Mouse (Mus musculus) hindbrain, embryonic 16.5 days (tissue): Measurements from ENCODE around the gene Rap1gds1. TPM values are rescaled to one million over a fixed set of nuclear protein-coding genes. Genes with fewer than 3 reads are reported as not detected.
A peak's percentile ranks its signal among the peaks of the same experiment; 100 is the strongest.

Experiments used
- ATAC-seq: fragments of 200-750 bp; cut with Nextera tagmentation; 2 replicates; pipeline ENCODE4 v1.8.0; 2017; ENCODE audit warnings: moderate TSS enrichment, moderate library complexity
- H3K27ac ChIP-seq: fragments of 300-500 bp; sonication (generic); 2 replicates; pipeline ENCODE4 v1.5.1; 2014; ENCODE audit warnings: low read depth, mild to moderate bottlenecking, control low read depth, low read length, moderate library complexity
- H3K27me3 ChIP-seq: fragments of 300-500 bp; sonication (generic); replicated peaks from 2 replicates; pipeline ENCODE4 v1.6.1; 2014; ENCODE audit warnings: low read length; ENCODE audit not compliant: control insufficient read depth, insufficient read depth
- H3K36me3 ChIP-seq: fragments of 300-500 bp; sonication (generic); 2 replicates; pipeline ENCODE4 v1.6.1; 2014; ENCODE audit warnings: mild to moderate bottlenecking, low read length, moderate library complexity, mixed read lengths; ENCODE audit not compliant: control insufficient read depth, insufficient read depth
- H3K4me1 ChIP-seq: fragments of 300-500 bp; sonication (generic); 2 replicates; pipeline ENCODE4 v1.6.1; 2014; ENCODE audit warnings: low read depth, low read length; ENCODE audit not compliant: control insufficient read depth, insufficient read depth
- H3K4me2 ChIP-seq: fragments of 300-500 bp; sonication (generic); 2 replicates; pipeline ENCODE4 v1.6.1; 2014; ENCODE audit warnings: mild to moderate bottlenecking, low read length, control low read depth, moderate library complexity
- H3K4me3 ChIP-seq: fragments of 300-500 bp; sonication (generic); 2 replicates; pipeline ENCODE4 v1.5.1; 2014; ENCODE audit warnings: mild to moderate bottlenecking, low read length, control low read depth, moderate library complexity
- H3K9ac ChIP-seq: fragments of 300-500 bp; sonication (generic); 2 replicates; pipeline ENCODE4 v1.6.1; 2014; ENCODE audit warnings: low read depth, mild to moderate bottlenecking, control low read depth, low read length, moderate library complexity
- H3K9me3 ChIP-seq: fragments of 300-500 bp; sonication (generic); 2 replicates; pipeline ENCODE4 v1.6.1; 2014; ENCODE audit warnings: mild to moderate bottlenecking, low read length, moderate library complexity; ENCODE audit not compliant: control insufficient read depth
- WGBS: fragments of 180-500 bp; shearing (Covaris S2); extraction: QIAGEN DNeasy Blood & Tissue Kit; methylation state at CpG from one replicate; pipeline ENCODE4 v1.1.7; 2014; 5-methylcytosine and 5-hydroxymethylcytosine counted together
- polyA plus RNA-seq: library from polyadenylated mRNA; unstranded; fragments of >200 nt; fragmentation: Nextera tagmentation; extraction: Ambion mirVana; gene quantifications from 2 replicates; pipeline ENCODE4 v1.2.1, GENCODE M21; 2015

Gene Rap1gds1
- polyA plus RNA-seq, 1 experiment from 2014 or later = 102 TPM

GRCm38 (mm10) chr3:139025077-139025476 lies 49.9 kb downstream of the Rap1gds1 start:
- Histone ChIP-seq H3K27me3 (no peaks in the 10 kb centered on the region), H3K4me1 (peaks cover 8% of the 10 kb centered on the region), H3K36me3 (no peaks in the 10 kb centered on the region), H3K4me3 (no peak overlapping the region), H3K4me2 (no peak overlapping the region), H3K9ac (no peak overlapping the region), H3K9me3 (no peaks in the 10 kb centered on the region), H3K27ac (no peak overlapping the region)
- no peak for ATAC-seq
- 79% methylated on average over 5 of the region's 5 CpGs for WGBS

- Histone ChIP-seq H3K9me3 (no peaks in the 10 kb centered on the region), H3K27ac (no peak overlapping the region), H3K4me1 (peaks cover 8% of the 10 kb centered on the region), H3K27me3 (no peaks in the 10 kb centered on the region), H3K4me2 (no peak overlapping the region), H3K9ac (no peak overlapping the region), H3K4me3 (no peak overlapping the region), H3K36me3 (no peaks in the 10 kb centered on the region)
- whole genome bisulfite sequencing = 30% methylated on average over 8 of the region's 8 CpGs
- ATAC-seq = peak; percentile 92
These were observed 51.4 kb downstream of the Rap1gds1 start for GRCm38 (mm10) chr3:139023585-139023984.

- no peaks in the 10 kb centered on the region for H3K4me1 ChIP-seq
- H3K36me3 ChIP-seq = 0 out of 2 replicates have a peak, but pooled peaks cover 2% of the 10 kb centered on the region
- no peaks in the 10 kb centered on the region for H3K27me3 ChIP-seq
- H3K4me3 ChIP-seq = no peak overlapping the region
- no peak for ATAC-seq
- no peaks in the 10 kb centered on the region for H3K9me3 ChIP-seq
- whole genome bisulfite sequencing = 81% methylated on average over 9 of the region's 9 CpGs
- H3K27ac ChIP-seq = no peak overlapping the region
- H3K4me2 ChIP-seq = no peak overlapping the region
- no peak overlapping the region for H3K9ac ChIP-seq
These were observed 62.6 kb downstream of the Rap1gds1 start for GRCm38 (mm10) chr3:139012352-139012751.

GRCm38 (mm10) chr3:139005669-139006068 lies 69.3 kb downstream of the Rap1gds1 start:
- Histone ChIP-seq H3K27me3 (no peaks in the 10 kb centered on the region), H3K36me3 (no peaks in the 10 kb centered on the region), H3K27ac (no peak overlapping the region), H3K4me1 (no peaks in the 10 kb centered on the region), H3K4me3 (no peak overlapping the region), H3K9ac (no peak overlapping the region), H3K4me2 (no peak overlapping the region), H3K9me3 (no peaks in the 10 kb centered on the region)
- no peak for ATAC-seq

- no peak overlapping the region for H3K9ac ChIP-seq
- no peaks in the 10 kb centered on the region for H3K9me3 ChIP-seq
- 0 out of 2 replicates have a peak, but pooled peaks have one; percentile 37 for ATAC-seq
- H3K27ac ChIP-seq = no peak overlapping the region
- H3K4me3 ChIP-seq = no peak overlapping the region
- no peaks in the 10 kb centered on the region for H3K27me3 ChIP-seq
- WGBS = 84% methylated on average over 6 of the region's 6 CpGs
- no peaks in the 10 kb centered on the region for H3K4me1 ChIP-seq
- H3K4me2 ChIP-seq = no peak overlapping the region
- no peaks in the 10 kb centered on the region for H3K36me3 ChIP-seq
These were observed 72.2 kb downstream of the Rap1gds1 start for GRCm38 (mm10) chr3:139002774-139003173.

- Histone ChIP-seq H3K9me3 (no peaks in the 10 kb centered on the region; the same call in 1 of the 2 replicates), H3K4me3 (no peak overlapping the region), H3K27me3 (no peaks in the 10 kb centered on the region), H3K9ac (no peak overlapping the region), H3K36me3 (peaks cover 8% of the 10 kb centered on the region; the same call in 1 of the 2 replicates), H3K4me1 (no peaks in the 10 kb centered on the region), H3K27ac (no peak overlapping the region), H3K4me2 (no peak overlapping the region)
- ATAC-seq = no peak
- WGBS = 87% methylated on average over 9 of the region's 9 CpGs
These were observed 74.7 kb downstream of the Rap1gds1 start for GRCm38 (mm10) chr3:139000071-139000867.

- no peak overlapping the region for H3K27ac ChIP-seq
- no peak overlapping the region for H3K4me3 ChIP-seq
- no peak overlapping the region for H3K4me2 ChIP-seq
- no peak for ATAC-seq
- H3K4me1 ChIP-seq = no peaks in the 10 kb centered on the region
- no peak overlapping the region for H3K9ac ChIP-seq
- peaks cover 8% of the 10 kb centered on the region; the same call in 1 of the 2 replicates for H3K36me3 ChIP-seq
- 65% methylated on average over 5 of the region's 5 CpGs for WGBS
- H3K27me3 ChIP-seq = no peaks in the 10 kb centered on the region
- H3K9me3 ChIP-seq = no peaks in the 10 kb centered on the region; the same call in 1 of the 2 replicates
These were observed 81.5 kb downstream of the Rap1gds1 start for GRCm38 (mm10) chr3:138993473-138993872.

- ATAC-seq = no peak
- H3K9ac ChIP-seq = no peak overlapping the region
- H3K27me3 ChIP-seq = no peaks in the 10 kb centered on the region
- WGBS = 93% methylated on average over 1 of the region's 1 CpGs
- H3K27ac ChIP-seq = no peak overlapping the region
- peaks cover 5% of the 10 kb centered on the region; the same call in 1 of the 2 replicates for H3K9me3 ChIP-seq
- H3K4me1 ChIP-seq = no peaks in the 10 kb centered on the region
- peaks cover 4% of the 10 kb centered on the region; the same call in 1 of the 2 replicates for H3K36me3 ChIP-seq
- no peak overlapping the region for H3K4me2 ChIP-seq
- no peak overlapping the region for H3K4me3 ChIP-seq
These were observed 83.6 kb downstream of the Rap1gds1 start for GRCm38 (mm10) chr3:138991367-138991766.

GRCm38 (mm10) chr3:138989141-138989540 lies 85.9 kb downstream of the Rap1gds1 start:
- ATAC-seq = no peak
- no peaks in the 10 kb centered on the region for H3K4me1 ChIP-seq
- H3K36me3 ChIP-seq = 0 out of 2 replicates have a peak, but pooled peaks cover 3% of the 10 kb centered on the region
- no peak overlapping the region for H3K4me2 ChIP-seq
- H3K9ac ChIP-seq = no peak overlapping the region
- WGBS = 97% methylated on average over 7 of the region's 7 CpGs
- no peaks in the 10 kb centered on the region for H3K27me3 ChIP-seq
- H3K27ac ChIP-seq = no peak overlapping the region
- peaks cover 5% of the 10 kb centered on the region; the same call in 1 of the 2 replicates for H3K9me3 ChIP-seq
- H3K4me3 ChIP-seq = no peak overlapping the region
